Mouse (Mus musculus): ENCODE results near the gene Cdc25b. TPM values are rescaled to one million over a fixed set of nuclear protein-coding genes. Genes with fewer than 3 reads are reported as not detected.

Gene Cdc25b
- 53.8 and 57.5 TPM in 2 replicates for polyA plus RNA-seq (2015; fragmentation: Nextera tagmentation; extraction: Ambion mirVana)

- peak within 1 kb of the TSS; percentile 75 for H3K4me2 ChIP-seq
- peak within 1 kb of the TSS; percentile 55 for H3K27ac ChIP-seq
- H3K36me3 ChIP-seq = peaks cover 23% of the 10 kb centered on the region
- 1% methylated on average over 43 of the region's 43 CpGs for WGBS
- peak; percentile 87 for ATAC-seq (ENCODE audit: insufficient number of reproducible peaks, insufficient read depth, low FRiP score, low TSS enrichment, low read depth)
- H3K27me3 ChIP-seq = no peaks in the 10 kb centered on the region
- peak within 1 kb of the TSS; percentile 80 for H3K9ac ChIP-seq
- no peaks in the 10 kb centered on the region for H3K9me3 ChIP-seq
- H3K4me3 ChIP-seq = peak within 1 kb of the TSS; percentile 61
- peaks cover 45% of the 10 kb centered on the region for H3K4me1 ChIP-seq
These were observed at the start of gene Cdc25b, which contains the start of gene Spef1 for GRCm38 (mm10) chr2:131186771-131187601. TSS of gene Cdc25b (plus strand) at chr2:131186949. TSS of gene Spef1 (minus strand) at chr2:131187282.

- 80% methylated on average over 4 of the region's 4 CpGs for WGBS
- H3K4me2 ChIP-seq = no peak overlapping the region
- peaks cover 88% of the 10 kb centered on the region for H3K36me3 ChIP-seq
- no peak for ATAC-seq (ENCODE audit: insufficient number of reproducible peaks, insufficient read depth, low FRiP score, low TSS enrichment, low read depth)
- H3K9me3 ChIP-seq = no peaks in the 10 kb centered on the region
- H3K4me1 ChIP-seq = peaks cover 17% of the 10 kb centered on the region
- H3K27ac ChIP-seq = no peak overlapping the region
- H3K27me3 ChIP-seq = no peaks in the 10 kb centered on the region
- no peak overlapping the region for H3K9ac ChIP-seq
- no peak overlapping the region for H3K4me3 ChIP-seq
These were observed 48.5 kb upstream of the Cdc25b start for GRCm38 (mm10) chr2:131138296-131138695.

DNA sequence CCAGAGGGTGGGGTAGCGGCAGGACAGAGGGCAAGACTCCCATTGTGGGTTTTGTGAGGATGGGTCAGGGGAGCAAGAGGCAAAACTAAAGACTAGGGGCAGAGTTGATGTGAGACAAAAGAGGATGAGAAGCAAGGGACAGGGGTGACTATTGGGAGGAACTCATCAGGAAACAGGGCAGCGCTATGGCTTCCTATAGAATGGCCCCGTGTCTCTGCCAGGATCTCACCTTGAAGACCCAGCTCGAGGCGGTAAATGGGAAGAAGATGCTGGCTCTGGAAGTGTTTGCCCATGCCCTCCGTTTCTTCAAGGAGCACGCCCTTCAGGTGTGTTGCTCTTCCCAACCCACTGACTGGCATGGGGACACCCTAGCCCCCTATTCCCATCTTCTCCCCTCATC lies 48.0 kb upstream of the Cdc25b start:
- ATAC-seq (ENCODE audit: insufficient number of reproducible peaks, insufficient read depth, low FRiP score, low TSS enrichment, low read depth) = no peak
- 94% methylated on average over 7 of the region's 7 CpGs for WGBS
- no peak overlapping the region for H3K4me3 ChIP-seq
- no peak overlapping the region for H3K9ac ChIP-seq
- H3K27me3 ChIP-seq = no peaks in the 10 kb centered on the region
- H3K27ac ChIP-seq = no peak overlapping the region
- H3K9me3 ChIP-seq = no peaks in the 10 kb centered on the region
- no peak overlapping the region for H3K4me2 ChIP-seq
- H3K4me1 ChIP-seq = peaks cover 17% of the 10 kb centered on the region
- H3K36me3 ChIP-seq = peaks cover 92% of the 10 kb centered on the region

GRCm38 (mm10) chr2:131139287-131139686 lies 47.5 kb upstream of the Cdc25b start:
- H3K9me3 ChIP-seq = no peaks in the 10 kb centered on the region
- peaks cover 14% of the 10 kb centered on the region for H3K4me1 ChIP-seq
- no peak overlapping the region for H3K4me3 ChIP-seq
- H3K36me3 ChIP-seq = peaks cover 91% of the 10 kb centered on the region
- H3K27me3 ChIP-seq = no peaks in the 10 kb centered on the region
- 90% methylated on average over 5 of the region's 5 CpGs for WGBS
- H3K4me2 ChIP-seq = no peak overlapping the region
- ATAC-seq (ENCODE audit: insufficient number of reproducible peaks, insufficient read depth, low FRiP score, low TSS enrichment, low read depth) = no peak
- H3K9ac ChIP-seq = no peak overlapping the region
- no peak overlapping the region for H3K27ac ChIP-seq

DNA sequence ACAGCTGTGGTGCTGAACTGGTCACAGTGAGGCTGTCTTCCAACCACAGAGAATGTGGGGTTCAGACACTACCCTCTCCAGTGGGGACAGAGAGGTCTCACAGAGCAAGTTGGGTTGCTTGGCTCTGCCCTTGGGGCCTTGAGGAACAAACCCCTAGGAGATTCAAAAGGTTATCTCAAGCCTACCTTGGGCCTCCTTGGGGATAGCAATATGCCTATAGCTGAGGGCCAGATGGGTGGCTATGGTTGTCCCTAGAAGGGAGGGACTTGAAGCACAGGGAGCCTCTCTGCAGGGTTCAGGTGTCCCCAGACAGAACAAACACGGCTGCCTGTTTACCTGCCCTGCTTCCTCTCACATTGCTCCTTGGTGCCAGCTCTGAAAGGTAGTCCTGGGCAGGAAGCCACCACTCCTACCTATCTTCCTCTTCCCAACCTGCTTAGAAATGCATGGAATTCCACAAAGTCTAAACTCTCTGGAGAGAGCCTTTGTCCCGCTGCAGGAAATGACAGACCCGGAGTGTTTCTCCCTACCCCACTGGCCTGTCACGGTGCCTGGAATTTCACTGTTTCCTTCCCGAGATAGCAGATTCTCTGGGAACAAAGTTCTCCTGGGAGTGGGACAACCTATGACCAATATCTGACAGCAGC lies 46.7 kb upstream of the Cdc25b start:
- Histone ChIP-seq H3K9ac (no peak overlapping the region), H3K4me2 (no peak overlapping the region), H3K4me3 (no peak overlapping the region), H3K27ac (no peak overlapping the region), H3K27me3 (no peaks in the 10 kb centered on the region), H3K9me3 (no peaks in the 10 kb centered on the region), H3K4me1 (peaks cover 7% of the 10 kb centered on the region), H3K36me3 (peaks cover 91% of the 10 kb centered on the region)
- no peak for ATAC-seq (ENCODE audit: insufficient number of reproducible peaks, insufficient read depth, low FRiP score, low TSS enrichment, low read depth)
- WGBS = 31% methylated on average over 5 of the region's 5 CpGs

DNA sequence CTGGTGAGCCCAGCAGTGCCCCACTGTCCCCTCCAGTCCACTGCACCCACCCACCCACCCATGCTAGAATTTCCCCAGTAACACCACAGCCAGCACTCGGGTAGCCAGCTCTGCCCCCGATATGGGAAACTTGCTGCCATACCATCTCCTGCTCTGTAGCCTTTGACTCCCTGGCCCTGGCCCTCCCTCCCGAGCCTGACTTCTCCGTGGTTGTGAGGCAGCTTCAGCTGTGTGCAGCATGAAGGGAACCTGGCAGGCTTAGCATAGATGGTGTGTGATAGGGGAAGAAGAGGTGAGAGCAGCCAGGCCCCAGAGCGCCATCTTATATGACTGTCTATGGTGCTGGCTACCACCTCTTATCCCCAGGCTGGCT lies 46.2 kb upstream of the Cdc25b start:
- no peak overlapping the region for H3K9ac ChIP-seq
- no peak overlapping the region for H3K4me3 ChIP-seq
- H3K4me2 ChIP-seq = no peak overlapping the region
- WGBS = 73% methylated on average over 5 of the region's 5 CpGs
- ATAC-seq (ENCODE audit: insufficient number of reproducible peaks, insufficient read depth, low FRiP score, low TSS enrichment, low read depth) = no peak
- peaks cover 91% of the 10 kb centered on the region for H3K36me3 ChIP-seq
- no peak overlapping the region for H3K27ac ChIP-seq
- no peaks in the 10 kb centered on the region for H3K9me3 ChIP-seq
- no peaks in the 10 kb centered on the region for H3K27me3 ChIP-seq
- H3K4me1 ChIP-seq = peaks cover 5% of the 10 kb centered on the region

DNA sequence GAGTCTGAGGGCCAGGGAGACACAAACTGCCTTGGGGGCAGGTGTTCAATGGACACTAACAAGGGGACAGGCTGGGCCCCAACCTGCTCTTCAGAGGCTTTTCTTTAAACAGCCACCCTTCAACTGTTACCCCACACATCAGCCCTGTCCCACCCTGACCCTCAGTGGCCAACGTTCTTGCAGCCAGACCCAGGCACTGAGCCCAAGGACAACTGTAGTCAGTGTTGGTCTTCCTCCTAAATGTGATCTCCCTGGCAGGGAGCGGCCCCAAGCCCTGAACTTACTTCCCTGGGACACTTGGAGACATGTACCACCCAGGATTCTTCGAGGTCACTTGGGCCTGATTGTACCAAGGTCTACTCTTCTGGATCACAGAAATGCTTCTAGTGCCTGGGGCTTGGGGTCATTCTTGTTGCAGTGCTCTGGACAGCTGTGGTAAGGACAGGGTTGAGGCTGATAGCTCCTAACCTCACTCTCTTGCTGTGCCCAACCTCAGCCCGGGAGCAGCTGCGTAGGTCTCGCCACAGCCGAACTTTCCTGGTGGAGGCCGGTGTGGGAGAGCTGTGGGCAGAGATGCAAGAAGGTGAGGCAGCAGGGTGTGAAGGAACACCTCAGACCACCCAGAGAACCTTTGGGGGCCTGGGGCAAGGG lies 45.3 kb upstream of the Cdc25b start:
- Histone ChIP-seq H3K4me3 (no peak overlapping the region), H3K4me2 (no peak overlapping the region), H3K36me3 (peaks cover 89% of the 10 kb centered on the region), H3K9ac (no peak overlapping the region), H3K27ac (no peak overlapping the region), H3K4me1 (peaks cover 5% of the 10 kb centered on the region; the same call in 1 of the 2 replicates), H3K9me3 (no peaks in the 10 kb centered on the region), H3K27me3 (no peaks in the 10 kb centered on the region)
- WGBS = 85% methylated on average over 8 of the region's 8 CpGs
- no peak for ATAC-seq (ENCODE audit: insufficient number of reproducible peaks, insufficient read depth, low FRiP score, low TSS enrichment, low read depth)

DNA sequence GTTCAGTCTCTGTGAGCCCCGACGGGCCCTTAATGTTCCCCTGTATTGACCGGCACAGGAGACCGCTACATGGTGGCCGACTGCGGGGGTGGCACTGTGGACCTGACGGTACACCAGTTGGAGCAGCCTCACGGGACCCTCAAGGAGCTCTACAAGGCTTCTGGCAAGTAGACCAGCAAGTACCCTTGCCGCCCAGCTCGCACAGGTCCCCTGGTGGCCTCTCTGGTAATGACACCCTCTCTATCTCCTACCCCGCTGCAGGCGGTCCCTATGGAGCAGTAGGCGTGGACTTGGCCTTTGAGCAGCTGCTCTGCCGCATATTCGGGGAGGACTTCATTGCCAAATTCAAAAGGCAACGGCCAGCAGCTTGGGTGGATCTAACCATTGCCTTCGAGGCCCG lies 44.2 kb upstream of the Cdc25b start:
- Histone ChIP-seq H3K27ac (no peak overlapping the region), H3K4me2 (no peak overlapping the region), H3K27me3 (no peaks in the 10 kb centered on the region), H3K4me1 (peaks cover 5% of the 10 kb centered on the region; the same call in 1 of the 2 replicates), H3K9me3 (no peaks in the 10 kb centered on the region), H3K36me3 (peaks cover 94% of the 10 kb centered on the region), H3K9ac (no peak overlapping the region), H3K4me3 (no peak overlapping the region)
- ATAC-seq (ENCODE audit: insufficient number of reproducible peaks, insufficient read depth, low FRiP score, low TSS enrichment, low read depth) = no peak
- WGBS = 35% methylated on average over 18 of the region's 18 CpGs

DNA sequence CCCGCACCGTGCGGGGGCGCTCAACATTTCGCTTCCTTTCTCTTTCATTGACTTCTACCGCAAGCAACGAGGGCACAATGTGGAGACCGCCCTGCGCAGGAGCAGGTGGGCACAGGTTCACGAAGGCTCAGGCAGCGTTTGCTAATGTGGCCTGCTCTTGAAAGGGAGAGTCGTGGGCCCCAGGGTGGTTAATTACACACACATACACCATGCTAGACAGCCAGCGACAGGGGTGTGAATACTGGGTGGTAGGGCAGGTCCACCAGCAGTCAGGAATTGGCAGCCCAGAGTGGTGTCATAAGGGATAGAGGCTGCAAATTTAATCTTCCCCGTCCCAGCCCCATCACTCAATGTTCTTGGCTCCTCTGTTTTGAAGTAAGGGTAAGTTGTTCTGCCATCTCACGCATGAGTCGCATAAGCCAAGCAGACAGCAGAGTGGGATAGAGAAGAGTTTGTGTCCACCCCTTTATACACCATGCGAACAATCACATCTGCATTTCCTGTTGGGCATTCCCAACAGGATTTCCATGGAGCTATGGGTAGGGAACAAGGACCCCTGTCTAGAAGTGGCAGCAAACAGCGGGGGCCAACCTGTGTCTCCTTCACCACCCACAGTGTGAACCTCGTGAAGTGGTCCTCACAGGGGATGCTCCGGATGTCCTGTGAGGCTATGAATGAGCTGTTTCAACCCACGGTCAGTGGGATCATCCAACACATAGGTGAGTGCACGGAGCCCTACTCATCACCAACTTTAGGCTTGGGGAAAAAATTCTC lies 43.6 kb upstream of the Cdc25b start:
- H3K4me2 ChIP-seq = no peak overlapping the region
- no peak for ATAC-seq (ENCODE audit: insufficient number of reproducible peaks, insufficient read depth, low FRiP score, low TSS enrichment, low read depth)
- WGBS = 68% methylated on average over 22 of the region's 22 CpGs
- no peak overlapping the region for H3K27ac ChIP-seq
- no peak overlapping the region for H3K4me3 ChIP-seq
- no peaks in the 10 kb centered on the region for H3K27me3 ChIP-seq
- peaks cover 5% of the 10 kb centered on the region; the same call in 1 of the 2 replicates for H3K4me1 ChIP-seq
- H3K36me3 ChIP-seq = peaks cover 96% of the 10 kb centered on the region
- no peaks in the 10 kb centered on the region for H3K9me3 ChIP-seq
- no peak overlapping the region for H3K9ac ChIP-seq

DNA sequence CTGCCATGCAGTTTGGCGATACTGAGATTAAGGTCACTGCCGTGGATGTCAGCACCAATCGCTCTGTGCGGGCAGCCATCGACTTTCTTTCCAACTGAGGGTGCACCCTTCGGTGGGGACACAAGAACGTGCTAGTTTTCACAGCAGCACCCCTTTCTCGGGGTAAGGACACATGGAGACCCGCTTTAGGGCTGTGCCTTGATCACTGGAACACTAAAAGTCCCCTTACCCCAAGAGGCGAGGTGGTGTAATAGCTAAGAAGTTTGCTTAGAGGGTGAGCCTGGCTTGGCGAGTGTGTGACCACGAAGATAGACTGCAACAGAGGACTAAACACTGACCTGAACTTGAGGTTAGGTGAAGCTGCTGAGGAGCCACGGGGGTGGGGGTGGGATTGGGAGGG lies 41.6 kb upstream of the Cdc25b start:
- no peaks in the 10 kb centered on the region for H3K27me3 ChIP-seq
- H3K9ac ChIP-seq = no peak overlapping the region
- peaks cover 5% of the 10 kb centered on the region; the same call in 1 of the 2 replicates for H3K4me1 ChIP-seq
- H3K4me3 ChIP-seq = no peak overlapping the region
- ATAC-seq (ENCODE audit: insufficient number of reproducible peaks, insufficient read depth, low FRiP score, low TSS enrichment, low read depth) = no peak
- no peaks in the 10 kb centered on the region for H3K9me3 ChIP-seq
- 68% methylated on average over 13 of the region's 13 CpGs for WGBS
- peaks cover 90% of the 10 kb centered on the region for H3K36me3 ChIP-seq
- no peak overlapping the region for H3K27ac ChIP-seq
- no peak overlapping the region for H3K4me2 ChIP-seq

DNA sequence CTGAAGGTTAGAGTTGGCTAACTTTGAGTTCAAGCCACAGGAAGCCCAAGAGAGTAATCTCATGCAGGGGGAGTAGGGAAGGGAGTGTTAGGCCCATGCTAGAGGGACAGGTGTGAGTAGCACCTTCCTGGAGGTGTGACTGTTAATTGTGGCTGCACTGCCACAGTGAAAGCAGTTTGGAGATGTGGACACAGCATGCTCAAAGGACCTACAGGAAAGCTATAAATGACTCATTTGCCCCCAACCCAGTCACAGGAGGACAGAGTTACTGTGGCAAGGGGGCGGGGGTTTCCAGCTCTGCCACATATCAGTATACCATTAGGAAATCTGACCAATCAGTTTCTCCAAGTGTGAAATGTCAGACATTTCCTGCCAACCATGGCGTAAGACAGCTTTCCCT lies 41.2 kb upstream of the Cdc25b start:
- Histone ChIP-seq H3K4me1 (peaks cover 5% of the 10 kb centered on the region; the same call in 1 of the 2 replicates), H3K27ac (no peak overlapping the region), H3K4me3 (no peak overlapping the region), H3K27me3 (no peaks in the 10 kb centered on the region), H3K4me2 (no peak overlapping the region), H3K9ac (no peak overlapping the region), H3K9me3 (no peaks in the 10 kb centered on the region), H3K36me3 (peaks cover 87% of the 10 kb centered on the region)
- WGBS = 86% methylated on average over 2 of the region's 2 CpGs
- no peak for ATAC-seq (ENCODE audit: insufficient number of reproducible peaks, insufficient read depth, low FRiP score, low TSS enrichment, low read depth)

Measured in embryonic facial prominence, embryonic 13.5 days (tissue).